Mouse (Mus musculus): ENCODE data around the gene Ube2g1. TPM values are rescaled to one million over a fixed set of nuclear protein-coding genes. Genes with fewer than 3 reads are reported as not detected.

The Ube2g1 gene
- polyA plus RNA-seq, 1 experiment = 44.0 TPM

DNA sequence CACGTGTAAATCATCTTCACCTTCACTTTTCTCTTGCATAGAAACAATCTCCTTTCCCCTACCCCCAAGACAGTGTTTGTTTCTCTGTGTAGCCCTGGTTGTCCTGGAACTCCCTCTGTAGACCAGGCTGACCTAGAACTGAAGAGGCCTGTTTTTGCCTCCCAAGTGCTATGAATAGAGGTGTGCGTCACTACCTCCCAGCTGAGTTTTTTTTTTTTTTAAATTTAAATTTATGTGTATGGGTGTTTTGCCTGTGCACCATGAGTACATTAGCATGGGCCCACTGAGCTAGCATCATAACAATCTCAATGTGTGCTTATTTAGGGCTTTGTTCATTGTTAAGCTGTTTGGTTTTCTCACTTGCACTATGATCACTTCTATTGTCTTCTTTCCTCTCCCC is 43.3 kb downstream of the Ube2g1 start:
- TF ChIP-seq CTCF (IDR thresholded peaks at IDR 0.05; ENCODE audit: borderline replicate concordance, insufficient read depth, low read length) (no peak), POLR2A (IDR thresholded peaks at IDR 0.05; ENCODE audit: low read depth, low read length) (no peak)
- Histone ChIP-seq H3K4me1 (ENCODE audit: control insufficient read depth, insufficient read depth, low read length) (no peaks in the 10 kb centered on the region), H3K27ac (ENCODE audit: insufficient read depth, low read length) (no peak overlapping the region), H3K4me3 (ENCODE audit: insufficient read depth, low read length) (no peak overlapping the region)

GRCm38 (mm10) chr11:72659918-72660317 is 52.8 kb downstream of the Ube2g1 start:
- TF ChIP-seq CTCF (IDR thresholded peaks at IDR 0.05; ENCODE audit: borderline replicate concordance, insufficient read depth, low read length) (no peak), POLR2A (IDR thresholded peaks at IDR 0.05; ENCODE audit: low read depth, low read length) (no peak)
- Histone ChIP-seq H3K27ac (ENCODE audit: insufficient read depth, low read length) (no peak overlapping the region), H3K4me3 (ENCODE audit: insufficient read depth, low read length) (no peak overlapping the region), H3K4me1 (ENCODE audit: control insufficient read depth, insufficient read depth, low read length) (no peaks in the 10 kb centered on the region)

- no peaks in the 10 kb centered on the region for H3K4me1 ChIP-seq (ENCODE audit: control insufficient read depth, insufficient read depth, low read length)
- H3K4me3 ChIP-seq (ENCODE audit: insufficient read depth, low read length) = no peak overlapping the region
- H3K27ac ChIP-seq (ENCODE audit: insufficient read depth, low read length) = no peak overlapping the region
- no peak for TF ChIP-seq POLR2A (IDR thresholded peaks at IDR 0.05; ENCODE audit: low read depth, low read length)
- TF ChIP-seq CTCF (IDR thresholded peaks at IDR 0.05; ENCODE audit: borderline replicate concordance, insufficient read depth, low read length) = no peak
These were observed 53.3 kb downstream of the Ube2g1 start for GRCm38 (mm10) chr11:72660359-72660758.

DNA sequence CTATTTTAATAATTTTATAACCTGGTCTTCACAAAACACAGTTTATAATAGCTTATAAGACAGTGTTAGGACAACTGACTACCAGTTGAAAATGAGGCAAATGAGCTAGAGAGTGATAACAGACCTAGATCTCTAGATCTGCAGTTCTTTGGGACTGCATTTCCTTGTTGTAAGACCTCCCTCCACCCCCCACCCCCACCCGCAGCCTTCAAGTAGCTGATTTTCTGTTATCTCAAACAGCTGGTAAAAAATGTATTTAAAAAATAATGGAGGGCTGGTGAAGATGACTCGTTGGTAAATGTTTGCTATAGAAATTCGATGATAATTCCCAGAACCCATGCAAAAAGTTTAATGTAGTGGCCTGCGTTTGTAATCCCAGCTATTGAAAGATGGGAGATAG is 57.6 kb downstream of the Ube2g1 start:
- no peaks in the 10 kb centered on the region for H3K4me1 ChIP-seq (ENCODE audit: control insufficient read depth, insufficient read depth, low read length)
- H3K27ac ChIP-seq (ENCODE audit: insufficient read depth, low read length) = no peak overlapping the region
- TF ChIP-seq POLR2A (IDR thresholded peaks at IDR 0.05; ENCODE audit: low read depth, low read length) = no peak
- H3K4me3 ChIP-seq (ENCODE audit: insufficient read depth, low read length) = no peak overlapping the region

DNA sequence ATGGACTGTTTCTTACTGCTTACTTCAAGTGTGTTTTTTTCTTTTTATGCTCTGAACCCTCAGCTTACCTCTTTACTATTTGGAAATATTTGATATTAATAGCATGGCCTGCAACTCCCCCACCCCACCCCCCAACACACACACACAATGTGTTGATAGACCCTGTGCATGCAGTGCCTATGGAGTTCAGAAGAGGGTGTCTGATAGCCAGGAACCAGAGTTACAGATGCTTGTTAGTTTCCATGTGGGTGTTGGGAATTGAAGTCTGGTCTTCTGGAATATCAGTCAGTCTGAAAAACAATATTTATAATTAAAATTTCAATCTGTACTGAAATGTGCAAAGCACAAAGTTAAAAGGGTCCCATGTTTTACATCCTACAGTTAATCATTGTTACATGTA is 63.6 kb downstream of the Ube2g1 start:
- TF ChIP-seq POLR2A (IDR thresholded peaks at IDR 0.05; ENCODE audit: low read depth, low read length) (no peak), CTCF (IDR thresholded peaks at IDR 0.05; ENCODE audit: borderline replicate concordance, insufficient read depth, low read length) (no peak)
- Histone ChIP-seq H3K27ac (ENCODE audit: insufficient read depth, low read length) (no peak overlapping the region), H3K4me3 (ENCODE audit: insufficient read depth, low read length) (no peak overlapping the region), H3K4me1 (ENCODE audit: control insufficient read depth, insufficient read depth, low read length) (no peaks in the 10 kb centered on the region)

DNA sequence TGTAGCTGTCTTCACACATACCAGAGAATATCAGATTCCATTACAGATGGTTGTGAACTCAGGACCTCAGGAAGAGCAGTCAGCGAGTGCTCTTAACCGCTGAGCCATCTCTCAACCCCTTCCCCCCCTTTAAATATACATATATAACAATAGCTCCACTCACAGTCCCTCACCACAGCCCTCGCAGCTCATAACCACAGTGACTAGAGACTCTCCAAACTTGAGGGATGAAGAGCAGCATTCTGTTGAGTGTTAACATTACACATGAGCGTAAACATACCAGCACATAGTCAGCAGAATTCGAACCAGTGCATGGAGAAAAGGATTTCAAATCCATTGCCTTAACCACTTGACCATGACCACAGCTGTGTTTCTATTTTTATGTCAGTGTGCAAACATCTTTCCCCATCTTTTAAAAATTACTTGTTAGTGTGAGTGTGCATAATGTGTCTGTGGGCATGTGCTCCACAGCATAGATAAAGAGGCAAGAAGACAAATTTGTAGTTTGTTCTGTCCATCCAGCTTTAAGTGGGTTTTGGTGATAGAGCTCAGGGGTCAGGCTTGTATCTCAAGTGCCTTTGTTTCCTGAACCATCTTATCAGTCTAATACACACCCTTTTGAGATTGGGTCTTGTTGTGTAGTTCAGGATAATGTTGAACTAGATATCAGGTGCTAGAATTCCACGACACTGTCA is 64.4 kb downstream of the Ube2g1 start:
- Histone ChIP-seq H3K4me3 (ENCODE audit: insufficient read depth, low read length) (no peak overlapping the region), H3K27ac (ENCODE audit: insufficient read depth, low read length) (no peak overlapping the region), H3K4me1 (ENCODE audit: control insufficient read depth, insufficient read depth, low read length) (no peaks in the 10 kb centered on the region)
- TF ChIP-seq POLR2A (IDR thresholded peaks at IDR 0.05; ENCODE audit: low read depth, low read length) = no peak
- TF ChIP-seq CTCF (IDR thresholded peaks at IDR 0.05; ENCODE audit: borderline replicate concordance, insufficient read depth, low read length) = no peak

DNA sequence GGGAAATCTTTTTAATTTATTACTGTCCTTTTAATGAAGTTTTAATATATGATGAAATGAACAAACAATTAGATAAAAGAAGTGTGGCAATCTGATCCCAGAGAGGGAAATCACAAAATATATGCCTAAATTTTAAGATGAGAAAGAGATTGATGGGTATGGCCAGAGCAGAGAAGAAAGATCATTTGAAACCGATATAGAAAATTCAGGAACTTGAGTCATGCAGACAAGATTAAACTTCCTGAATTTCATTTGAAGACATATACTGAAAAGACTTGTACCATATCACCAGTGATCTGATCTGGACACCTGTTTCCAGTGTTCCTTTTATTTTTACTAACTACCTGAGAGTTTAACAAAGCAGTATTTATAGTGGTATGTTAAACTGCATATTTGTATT is 65.4 kb downstream of the Ube2g1 start:
- H3K27ac ChIP-seq (ENCODE audit: insufficient read depth, low read length) = no peak overlapping the region
- no peak overlapping the region for H3K4me3 ChIP-seq (ENCODE audit: insufficient read depth, low read length)
- TF ChIP-seq CTCF (IDR thresholded peaks at IDR 0.05; ENCODE audit: borderline replicate concordance, insufficient read depth, low read length) = no peak
- no peak for TF ChIP-seq POLR2A (IDR thresholded peaks at IDR 0.05; ENCODE audit: low read depth, low read length)
- H3K4me1 ChIP-seq (ENCODE audit: control insufficient read depth, insufficient read depth, low read length) = no peaks in the 10 kb centered on the region

DNA sequence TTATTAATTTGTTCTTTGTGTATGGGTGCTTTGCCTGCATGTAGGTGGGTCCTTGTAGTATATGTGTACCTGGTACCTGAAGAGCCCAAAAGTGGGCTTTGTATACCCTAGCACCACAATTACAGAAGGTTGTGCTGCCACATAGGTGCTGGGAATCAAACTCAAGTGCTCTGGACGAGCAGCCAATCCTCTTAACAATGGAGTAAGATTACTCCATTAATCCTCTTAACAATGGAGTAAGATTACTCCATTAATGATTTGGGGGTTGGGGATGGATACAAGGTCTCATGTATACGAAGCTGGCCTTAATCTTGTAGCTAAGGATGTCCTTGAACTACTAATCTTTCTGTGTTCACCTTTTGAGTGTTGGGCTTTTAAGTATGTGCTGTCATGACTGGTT is 68.2 kb downstream of the Ube2g1 start:
- no peak overlapping the region for H3K4me3 ChIP-seq (ENCODE audit: insufficient read depth, low read length)
- H3K4me1 ChIP-seq (ENCODE audit: control insufficient read depth, insufficient read depth, low read length) = no peaks in the 10 kb centered on the region
- TF ChIP-seq CTCF (IDR thresholded peaks at IDR 0.05; ENCODE audit: borderline replicate concordance, insufficient read depth, low read length) (no peak), POLR2A (IDR thresholded peaks at IDR 0.05; ENCODE audit: low read depth, low read length) (no peak)
- H3K27ac ChIP-seq (ENCODE audit: insufficient read depth, low read length) = no peak overlapping the region

- no peak for TF ChIP-seq POLR2A (IDR thresholded peaks at IDR 0.05; ENCODE audit: low read depth, low read length)
- no peak for TF ChIP-seq CTCF (IDR thresholded peaks at IDR 0.05; ENCODE audit: borderline replicate concordance, insufficient read depth, low read length)
- H3K4me1 ChIP-seq (ENCODE audit: control insufficient read depth, insufficient read depth, low read length) = no peaks in the 10 kb centered on the region
- H3K4me3 ChIP-seq (ENCODE audit: insufficient read depth, low read length) = no peak overlapping the region
- H3K27ac ChIP-seq (ENCODE audit: insufficient read depth, low read length) = no peak overlapping the region
These were observed 73.6 kb downstream of the Ube2g1 start for GRCm38 (mm10) chr11:72680726-72681125.

DNA sequence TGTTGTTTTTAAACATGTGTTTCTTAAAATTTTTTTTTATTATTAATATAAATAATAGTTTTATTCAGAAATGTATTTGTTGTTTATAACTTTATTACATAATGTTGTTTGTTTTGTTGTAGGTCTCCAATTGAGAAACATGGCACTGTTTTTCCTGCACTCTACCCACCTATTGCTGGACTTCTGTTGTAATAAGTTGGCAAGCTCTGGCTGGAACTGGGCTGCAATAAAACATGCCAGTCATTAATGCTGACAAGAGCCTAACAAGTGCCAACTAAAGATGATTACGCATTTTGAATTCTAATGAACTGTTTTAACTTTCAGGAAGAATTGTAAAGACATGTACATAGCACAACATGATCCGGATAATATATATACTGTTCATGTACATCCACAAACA is 76.3 kb downstream of the Ube2g1 start:
- no peak overlapping the region for H3K4me3 ChIP-seq (ENCODE audit: insufficient read depth, low read length)
- TF ChIP-seq POLR2A (IDR thresholded peaks at IDR 0.05; ENCODE audit: low read depth, low read length) (no peak), CTCF (IDR thresholded peaks at IDR 0.05; ENCODE audit: borderline replicate concordance, insufficient read depth, low read length) (no peak)
- no peaks in the 10 kb centered on the region for H3K4me1 ChIP-seq (ENCODE audit: control insufficient read depth, insufficient read depth, low read length)
- no peak overlapping the region for H3K27ac ChIP-seq (ENCODE audit: insufficient read depth, low read length)

DNA sequence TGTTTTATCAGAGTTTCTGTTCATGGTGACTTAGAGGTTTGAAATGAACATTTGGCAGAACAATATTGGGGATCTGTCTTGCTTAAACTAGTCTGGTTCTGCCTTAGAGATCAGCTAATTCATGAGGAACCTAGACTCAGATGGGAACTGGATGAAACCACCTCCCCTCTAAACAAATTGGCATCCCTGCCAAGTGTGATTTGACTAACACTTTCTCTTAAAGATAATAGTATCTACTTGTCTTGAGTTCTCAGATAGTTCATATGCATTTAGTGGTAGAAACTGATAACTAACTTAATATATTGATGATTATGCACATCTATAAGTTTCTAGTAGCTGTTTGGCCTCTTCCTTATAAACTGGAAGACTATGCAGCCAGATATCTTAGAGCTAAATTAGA is 79.6 kb downstream of the Ube2g1 start:
- peaks cover 6% of the 10 kb centered on the region for H3K4me1 ChIP-seq (ENCODE audit: control insufficient read depth, insufficient read depth, low read length)
- no peak overlapping the region for H3K27ac ChIP-seq (ENCODE audit: insufficient read depth, low read length)
- TF ChIP-seq POLR2A (IDR thresholded peaks at IDR 0.05; ENCODE audit: low read depth, low read length) (no peak), CTCF (IDR thresholded peaks at IDR 0.05; ENCODE audit: borderline replicate concordance, insufficient read depth, low read length) (no peak)
- H3K4me3 ChIP-seq (ENCODE audit: insufficient read depth, low read length) = no peak overlapping the region
